Mouse (Mus musculus) hindbrain, embryonic 16.5 days (tissue): ENCODE data around the gene Rprd2. TPM values are rescaled to one million over a fixed set of nuclear protein-coding genes. Genes with fewer than 3 reads are reported as not detected.
"Not testable (repeated sequence)": the region's sequence is repeated elsewhere in the genome, so short reads cannot be mapped to it uniquely, and the experiment has no call there.

Experiments used
- ATAC-seq: fragments of 200-750 bp; cut with Nextera tagmentation; 2 replicates; pipeline ENCODE4 v1.8.0; 2017; ENCODE audit warnings: moderate TSS enrichment, moderate library complexity
- H3K27ac ChIP-seq: fragments of 300-500 bp; sonication (generic); 2 replicates; pipeline ENCODE4 v1.5.1; 2014; ENCODE audit warnings: low read depth, mild to moderate bottlenecking, control low read depth, low read length, moderate library complexity
- H3K27me3 ChIP-seq: fragments of 300-500 bp; sonication (generic); replicated peaks from 2 replicates; pipeline ENCODE4 v1.6.1; 2014; ENCODE audit warnings: low read length; ENCODE audit not compliant: control insufficient read depth, insufficient read depth
- H3K36me3 ChIP-seq: fragments of 300-500 bp; sonication (generic); 2 replicates; pipeline ENCODE4 v1.6.1; 2014; ENCODE audit warnings: mild to moderate bottlenecking, low read length, moderate library complexity, mixed read lengths; ENCODE audit not compliant: control insufficient read depth, insufficient read depth
- H3K4me1 ChIP-seq: fragments of 300-500 bp; sonication (generic); 2 replicates; pipeline ENCODE4 v1.6.1; 2014; ENCODE audit warnings: low read depth, low read length; ENCODE audit not compliant: control insufficient read depth, insufficient read depth
- H3K4me2 ChIP-seq: fragments of 300-500 bp; sonication (generic); 2 replicates; pipeline ENCODE4 v1.6.1; 2014; ENCODE audit warnings: mild to moderate bottlenecking, low read length, control low read depth, moderate library complexity
- H3K4me3 ChIP-seq: fragments of 300-500 bp; sonication (generic); 2 replicates; pipeline ENCODE4 v1.5.1; 2014; ENCODE audit warnings: mild to moderate bottlenecking, low read length, control low read depth, moderate library complexity
- H3K9ac ChIP-seq: fragments of 300-500 bp; sonication (generic); 2 replicates; pipeline ENCODE4 v1.6.1; 2014; ENCODE audit warnings: low read depth, mild to moderate bottlenecking, control low read depth, low read length, moderate library complexity
- H3K9me3 ChIP-seq: fragments of 300-500 bp; sonication (generic); 2 replicates; pipeline ENCODE4 v1.6.1; 2014; ENCODE audit warnings: mild to moderate bottlenecking, low read length, moderate library complexity; ENCODE audit not compliant: control insufficient read depth
- WGBS: fragments of 180-500 bp; shearing (Covaris S2); extraction: QIAGEN DNeasy Blood & Tissue Kit; methylation state at CpG from one replicate; pipeline ENCODE4 v1.1.7; 2014; 5-methylcytosine and 5-hydroxymethylcytosine counted together
- polyA plus RNA-seq: library from polyadenylated mRNA; unstranded; fragments of >200 nt; fragmentation: Nextera tagmentation; extraction: Ambion mirVana; gene quantifications from 2 replicates; pipeline ENCODE4 v1.2.1, GENCODE M21; 2015

Rprd2 gene
- polyA plus RNA-seq, 1 experiment from 2014 or later: 17.6 TPM

DNA sequence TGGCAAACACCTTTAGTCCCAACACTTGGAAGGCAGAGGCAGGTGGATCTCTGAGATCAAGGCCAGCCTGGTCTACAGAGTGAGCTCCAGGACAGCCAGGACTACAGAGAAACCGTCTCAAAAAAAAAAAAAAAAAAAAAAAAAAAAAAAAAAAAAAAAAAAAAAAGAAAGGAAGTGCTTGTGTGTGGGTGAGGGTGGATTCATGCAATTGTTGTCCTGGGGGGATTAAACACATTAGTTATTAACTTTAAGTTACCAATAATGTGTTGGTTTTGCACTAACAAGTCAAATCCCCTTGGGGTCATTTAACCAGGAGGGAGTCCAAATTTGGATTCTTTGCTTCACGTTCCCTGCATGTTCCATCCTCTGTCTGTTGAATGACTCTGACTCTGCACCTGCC is 7.6 kb upstream of the Rprd2 start:
- H3K9me3 ChIP-seq: no peaks in the 10 kb centered on the region
- no peak overlapping the region for H3K4me3 ChIP-seq
- no peak overlapping the region for H3K9ac ChIP-seq
- no peaks in the 10 kb centered on the region for H3K4me1 ChIP-seq
- ATAC-seq: no peak
- no peak overlapping the region for H3K4me2 ChIP-seq
- no peaks in the 10 kb centered on the region for H3K27me3 ChIP-seq
- whole genome bisulfite sequencing: 68% methylated on average over 2 of the region's 2 CpGs
- peaks cover 20% of the 10 kb centered on the region for H3K36me3 ChIP-seq
- no peak overlapping the region for H3K27ac ChIP-seq

DNA sequence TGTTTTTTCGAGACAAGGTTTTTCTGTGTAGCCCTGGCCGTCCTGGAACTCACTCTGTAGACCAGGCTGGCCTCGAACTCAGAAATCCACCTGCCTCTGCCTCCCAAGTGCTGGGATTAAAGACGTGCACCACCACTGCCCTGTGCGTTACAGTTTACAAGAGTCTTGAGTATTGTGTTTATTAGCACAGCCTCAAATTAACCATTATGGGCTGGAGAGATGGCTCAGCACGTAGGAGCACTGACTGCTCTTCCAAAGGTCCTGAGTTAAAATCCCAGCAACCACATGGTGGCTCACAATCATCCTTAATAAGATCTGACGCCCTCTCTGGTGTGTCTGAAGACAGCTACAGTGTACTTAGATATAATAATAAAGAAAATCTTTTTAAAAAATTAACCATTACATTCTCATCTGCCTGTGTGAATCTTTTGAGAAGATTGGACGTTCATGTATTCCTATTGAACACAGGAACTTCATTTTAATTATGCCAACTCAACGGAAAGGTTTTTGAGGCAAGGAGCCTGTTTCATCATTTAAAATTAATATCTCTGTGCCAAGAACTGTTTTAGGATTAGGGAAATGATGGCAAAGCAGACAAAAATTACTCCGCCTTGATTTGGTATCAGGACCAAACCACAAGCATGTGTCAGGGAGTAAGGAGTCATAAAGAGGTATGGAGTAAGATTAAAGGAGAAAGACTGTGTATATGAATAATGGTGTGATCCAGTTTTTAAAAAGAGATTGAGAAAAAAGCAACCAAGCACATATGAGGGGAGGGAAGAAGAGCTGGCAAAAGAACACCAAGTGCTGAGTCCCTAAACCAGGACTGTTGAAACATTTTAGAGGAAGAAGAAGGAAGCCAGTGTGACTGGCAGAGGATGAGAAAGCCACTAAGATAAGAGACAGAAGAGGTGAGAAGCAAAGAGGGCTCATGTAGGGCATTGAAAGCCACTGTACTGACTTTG is 1.7 kb upstream of the Rprd2 start:
- 0 out of 2 replicates have a peak, but pooled peaks have one; percentile 10 for ATAC-seq
- Histone ChIP-seq H3K9ac (peak overlapping the region; percentile 80), H3K4me1 (peaks cover 21% of the 10 kb centered on the region), H3K27me3 (no peaks in the 10 kb centered on the region), H3K4me3 (peak overlapping the region; percentile 55), H3K4me2 (peak overlapping the region; percentile 61), H3K9me3 (no peaks in the 10 kb centered on the region), H3K27ac (peak overlapping the region; percentile 99), H3K36me3 (no peaks in the 10 kb centered on the region)
- WGBS: 38% methylated on average over 10 of the region's 10 CpGs

DNA sequence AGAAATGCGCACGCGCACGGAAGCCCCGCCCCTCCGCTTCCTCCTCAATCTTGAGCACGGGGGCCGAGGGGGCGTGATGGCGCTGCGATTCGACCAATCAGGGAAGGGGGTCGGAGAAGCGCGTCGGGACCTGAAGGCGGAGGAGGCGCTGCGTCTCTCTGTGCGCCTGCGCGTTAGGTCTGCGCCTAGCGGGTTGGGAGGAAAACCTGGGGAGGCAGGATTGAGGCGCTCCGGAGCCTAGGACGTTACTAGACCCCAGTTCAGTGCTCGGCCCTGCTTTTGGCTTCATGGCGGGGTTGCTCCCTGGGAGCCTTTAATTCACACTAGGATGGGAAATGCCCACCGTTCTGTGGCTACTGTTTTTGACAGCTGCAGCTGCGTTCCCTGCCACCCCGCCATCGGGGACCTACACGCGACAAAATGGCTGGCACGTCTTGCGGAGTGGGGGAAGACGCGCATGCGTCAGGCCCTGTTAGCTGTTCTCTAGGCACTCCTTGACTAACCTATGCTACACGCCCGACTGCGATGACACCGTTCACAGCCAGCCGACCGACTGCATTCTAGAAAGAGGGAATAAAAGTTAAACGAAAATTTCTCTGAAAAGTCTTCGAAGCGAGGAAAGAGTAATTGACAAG is 805 bp upstream of the Rprd2 start:
- WGBS: under 1% methylated on average over 49 of the region's 49 CpGs
- ATAC-seq: peak; percentile 96
- H3K27ac ChIP-seq: peak overlapping the region; percentile 99
- H3K4me2 ChIP-seq: peak overlapping the region; percentile 61
- peak overlapping the region; percentile 80 for H3K9ac ChIP-seq
- peak overlapping the region; percentile 55 for H3K4me3 ChIP-seq
- H3K4me1 ChIP-seq: peaks cover 22% of the 10 kb centered on the region
- H3K9me3 ChIP-seq: no peaks in the 10 kb centered on the region
- H3K27me3 ChIP-seq: no peaks in the 10 kb centered on the region
- no peaks in the 10 kb centered on the region for H3K36me3 ChIP-seq

- H3K27me3 ChIP-seq: no peaks in the 10 kb centered on the region
- peak overlapping the region; percentile 55 for H3K4me3 ChIP-seq
- peaks cover 22% of the 10 kb centered on the region for H3K4me1 ChIP-seq
- H3K4me2 ChIP-seq: peak overlapping the region; percentile 74
- peak; percentile 7 for ATAC-seq
- H3K9ac ChIP-seq: peak overlapping the region; percentile 83
- H3K9me3 ChIP-seq: no peaks in the 10 kb centered on the region
- no peaks in the 10 kb centered on the region for H3K36me3 ChIP-seq
- H3K27ac ChIP-seq: peak overlapping the region; percentile 97
- WGBS: under 1% methylated on average over 21 of the region's 21 CpGs
Measured at GRCm38 (mm10) chr3:95818026-95818511, 594 bp downstream of the Rprd2 start.

DNA sequence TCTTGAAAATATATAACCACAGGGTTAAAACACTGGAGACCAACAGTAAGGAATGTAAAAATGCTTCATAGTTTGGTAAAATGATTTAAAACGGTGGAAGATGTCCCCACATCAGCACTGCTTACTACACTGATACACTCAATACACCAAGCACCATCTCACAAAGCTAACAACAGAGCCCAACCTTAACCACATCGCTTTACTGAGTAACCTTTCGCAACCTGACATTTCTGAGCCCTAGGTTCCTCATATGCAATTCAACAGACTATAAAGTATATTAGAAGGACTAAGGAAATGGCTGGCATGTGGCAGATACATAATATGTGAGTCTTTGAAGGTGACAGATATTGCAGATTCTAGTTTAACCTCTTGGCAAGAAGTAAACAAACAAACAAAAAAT is 2.0 kb downstream of the Rprd2 start:
- H3K4me1 ChIP-seq: peaks cover 22% of the 10 kb centered on the region
- no peaks in the 10 kb centered on the region for H3K36me3 ChIP-seq
- peak overlapping the region; percentile 14 for H3K4me3 ChIP-seq
- 92% methylated on average over 3 of the region's 3 CpGs for WGBS
- H3K27ac ChIP-seq: no peak overlapping the region
- peak overlapping the region; percentile 49 for H3K4me2 ChIP-seq
- no peaks in the 10 kb centered on the region for H3K9me3 ChIP-seq
- H3K27me3 ChIP-seq: no peaks in the 10 kb centered on the region
- H3K9ac ChIP-seq: no peak overlapping the region
- ATAC-seq: no peak

DNA sequence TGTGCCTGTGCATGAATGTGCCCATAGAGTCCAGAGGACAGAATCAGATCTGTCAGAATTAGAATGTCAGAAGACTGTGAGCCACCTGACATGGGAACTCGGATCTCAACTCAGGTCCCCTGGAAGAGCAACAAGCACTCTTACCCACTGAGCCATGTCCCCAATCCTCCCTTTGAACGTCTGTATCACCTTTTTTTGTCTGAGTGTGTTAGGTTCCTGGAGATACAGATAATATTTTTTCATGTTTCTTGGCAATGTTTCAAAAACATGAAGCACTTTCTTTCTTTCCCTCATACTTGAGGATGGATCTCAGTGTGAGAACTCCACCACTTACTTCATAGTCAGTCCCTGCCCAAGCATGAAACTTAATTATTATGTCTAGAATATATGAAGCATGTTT is 10.3 kb downstream of the Rprd2 start:
- no peak overlapping the region for H3K4me3 ChIP-seq
- H3K36me3 ChIP-seq: 0 out of 2 replicates have a peak, but pooled peaks cover 2% of the 10 kb centered on the region
- H3K4me1 ChIP-seq: no peaks in the 10 kb centered on the region
- ATAC-seq: no peak
- no peaks in the 10 kb centered on the region for H3K27me3 ChIP-seq
- WGBS: 55% methylated on average over 2 of the region's 2 CpGs
- no peak overlapping the region for H3K4me2 ChIP-seq
- no peaks in the 10 kb centered on the region for H3K9me3 ChIP-seq
- H3K9ac ChIP-seq: no peak overlapping the region
- H3K27ac ChIP-seq: no peak overlapping the region

DNA sequence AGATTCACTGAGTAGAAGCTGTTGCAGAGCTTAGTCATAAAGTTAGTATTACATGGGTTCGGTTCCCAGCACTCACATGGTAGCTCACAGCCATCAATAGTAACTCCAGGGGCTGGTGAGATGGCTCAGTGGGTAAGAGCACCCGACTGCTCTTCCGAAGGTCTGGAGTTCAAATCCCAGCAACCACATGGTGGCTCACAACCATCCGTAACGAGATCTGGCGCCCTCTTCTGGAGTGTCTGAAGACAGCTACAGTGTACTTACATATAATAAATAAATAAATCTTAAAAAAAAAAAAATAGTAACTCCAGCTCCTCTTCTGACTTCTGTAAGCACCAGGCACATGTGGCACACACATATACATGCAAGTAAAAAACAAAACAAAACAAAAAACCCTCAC is 11.0 kb downstream of the Rprd2 start:
- not testable (repeated sequence) for H3K27ac ChIP-seq, H3K4me2 ChIP-seq, H3K27me3 ChIP-seq, H3K36me3 ChIP-seq, H3K9me3 ChIP-seq, H3K4me1 ChIP-seq, H3K9ac ChIP-seq, H3K4me3 ChIP-seq, ATAC-seq
- 97% methylated on average over 3 of the region's 6 CpGs for WGBS

GRCm38 (mm10) chr3:95806677-95807076 is 12.0 kb downstream of the Rprd2 start:
- ATAC-seq: no peak
- no peaks in the 10 kb centered on the region for H3K27me3 ChIP-seq
- WGBS: 83% methylated on average over 1 of the region's 1 CpGs
- H3K4me3 ChIP-seq: no peak overlapping the region
- H3K9ac ChIP-seq: no peak overlapping the region
- H3K36me3 ChIP-seq: 0 out of 2 replicates have a peak, but pooled peaks cover 2% of the 10 kb centered on the region
- no peak overlapping the region for H3K27ac ChIP-seq
- H3K4me2 ChIP-seq: no peak overlapping the region
- H3K4me1 ChIP-seq: no peaks in the 10 kb centered on the region
- H3K9me3 ChIP-seq: no peaks in the 10 kb centered on the region

DNA sequence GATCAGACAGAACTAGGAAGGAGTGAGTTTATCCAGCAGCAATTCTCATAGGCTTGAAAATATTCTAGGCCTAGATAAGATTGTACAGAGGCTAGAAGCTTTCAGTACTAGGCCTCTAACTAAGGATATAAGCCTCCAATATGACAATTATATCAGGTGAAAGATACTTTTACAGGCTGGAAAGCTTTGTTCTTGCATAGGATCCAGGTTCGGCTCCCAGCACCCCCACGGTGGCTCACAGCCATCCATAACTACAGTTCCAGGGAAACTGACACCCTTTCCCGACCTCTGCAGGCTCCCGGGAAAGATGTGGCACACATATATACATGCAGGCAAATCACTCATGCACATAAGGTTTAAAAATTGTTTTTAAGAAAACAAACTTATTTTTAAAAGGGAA is 14.8 kb downstream of the Rprd2 start:
- Histone ChIP-seq H3K9ac (no peak overlapping the region), H3K9me3 (no peaks in the 10 kb centered on the region), H3K4me2 (no peak overlapping the region), H3K27ac (no peak overlapping the region), H3K36me3 (0 out of 2 replicates have a peak, but pooled peaks cover 2% of the 10 kb centered on the region), H3K4me1 (no peaks in the 10 kb centered on the region), H3K4me3 (no peak overlapping the region), H3K27me3 (no peaks in the 10 kb centered on the region)
- ATAC-seq: no peak
- WGBS: 98% methylated on average over 4 of the region's 4 CpGs
